Mouse (Mus musculus): Measurements from ENCODE around the gene Tmem167.

GRCm38 (mm10) chr13:90191794-90192193 is 102.9 kb downstream of the Tmem167 start:
- no peak for TF ChIP-seq CTCF (IDR thresholded peaks at IDR 0.05; ENCODE audit: low read depth)
- no peak for TF ChIP-seq EP300 (IDR thresholded peaks at IDR 0.05; ENCODE audit: low read depth)
